Mouse (Mus musculus) left cerebral cortex, postnatal 10 days (tissue): ENCODE results near the gene Vmn2r114. TPM values are rescaled to one million over a fixed set of nuclear protein-coding genes. Genes with fewer than 3 reads are reported as not detected.
"Not testable (repeated sequence)": the region's sequence is repeated elsewhere in the genome, so short reads cannot be mapped to it uniquely, and the experiment has no call there.

ENCODE experiments used
- DNase-seq, 2 experiments: peaks; one replicate each; pipeline ENCODE4 v3.0.0; 2021 to 2022; ENCODE audit warnings: low spot score in 2 of 2, mixed read lengths in 1 of 2; ENCODE audit errors: extremely low spot score in 1 of 2
- intact Hi-C: fragments of 180-260 bp; cut with DNase I; formaldehyde crosslinking; loops from one replicate; pipeline ENCODE4 v1.15.1; 2025
- total RNA-seq, 2 experiments: library from RNA; stranded (reverse); gene quantifications; 2 replicates each; pipeline ENCODE4 v1.2.3; 2021

Vmn2r114 gene
- under 1 TPM in 1 of 2 experiments, not detected in 1; 0.04 TPM for total RNA-seq

DNA sequence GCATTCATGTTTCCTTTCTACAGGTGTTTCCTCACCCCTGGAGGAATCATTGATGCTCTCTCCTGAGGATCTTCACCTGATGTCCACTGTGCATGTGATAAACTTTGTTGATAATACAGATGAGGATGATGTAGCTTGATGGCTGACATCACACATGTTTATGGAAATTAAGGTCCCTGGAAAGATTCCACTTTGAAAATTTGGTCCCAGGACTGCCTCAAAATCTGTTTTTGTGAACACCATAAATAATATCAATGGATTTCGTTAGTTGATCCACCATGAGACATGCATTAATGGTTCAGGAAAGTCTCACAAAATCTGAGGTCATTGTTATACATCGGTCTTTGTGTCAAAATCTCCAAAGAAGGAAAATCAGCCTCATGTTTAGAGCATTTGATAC, at the start of gene Vmn2r114:
Gene Vmn2r114, minus strand, starts transcription at position 101 of the 400 bp plus-strand sequence.
- DNase-seq, intact Hi-C loops: not testable (repeated sequence)

DNA sequence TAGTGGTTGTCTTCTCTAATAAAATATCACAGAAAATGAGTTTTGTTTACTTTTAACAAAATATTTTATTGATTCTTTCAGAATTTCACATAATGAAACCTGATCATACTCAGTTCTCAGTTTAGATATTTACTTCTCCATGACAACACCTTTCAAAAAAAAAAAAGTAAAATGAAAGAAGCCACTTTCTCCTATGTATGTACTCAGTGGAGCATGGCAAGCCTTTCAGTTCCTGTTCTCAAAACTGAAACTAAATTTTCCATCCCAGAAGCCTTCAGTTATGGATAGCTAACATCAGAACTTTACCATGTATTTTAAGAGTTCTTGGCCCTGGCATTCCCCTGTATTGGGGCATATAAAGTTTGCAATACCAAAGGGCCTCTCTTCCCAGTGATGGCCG, 39.3 kb upstream of the Vmn2r114 start:
- intact Hi-C loops, result no loop called here
- no peak for DNase-seq

DNA sequence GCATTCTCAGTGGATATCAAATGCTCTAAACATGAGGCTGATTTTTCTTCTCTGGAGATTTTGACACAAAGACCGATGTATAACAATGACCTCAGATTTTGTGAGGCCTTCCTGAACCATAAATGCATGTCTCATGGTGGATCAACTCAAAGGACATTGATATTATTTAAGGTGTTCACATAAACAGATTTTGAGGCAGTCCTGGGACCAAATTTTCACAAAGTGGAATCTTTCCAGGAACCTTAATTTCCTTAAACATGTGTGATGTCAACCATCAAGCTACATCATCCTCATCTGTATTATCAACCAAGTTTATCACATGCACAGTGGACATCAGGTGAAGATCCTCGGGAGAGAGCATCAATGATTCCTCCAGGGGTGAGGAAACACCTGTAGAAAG, 31.1 kb upstream of the Vmn2r114 start, which contains the start of gene Vmn2r115:
Gene Vmn2r115, plus strand, starts transcription at position 301 of the 400 bp plus-strand sequence.
- intact Hi-C loops, DNase-seq: not testable (repeated sequence)

DNA sequence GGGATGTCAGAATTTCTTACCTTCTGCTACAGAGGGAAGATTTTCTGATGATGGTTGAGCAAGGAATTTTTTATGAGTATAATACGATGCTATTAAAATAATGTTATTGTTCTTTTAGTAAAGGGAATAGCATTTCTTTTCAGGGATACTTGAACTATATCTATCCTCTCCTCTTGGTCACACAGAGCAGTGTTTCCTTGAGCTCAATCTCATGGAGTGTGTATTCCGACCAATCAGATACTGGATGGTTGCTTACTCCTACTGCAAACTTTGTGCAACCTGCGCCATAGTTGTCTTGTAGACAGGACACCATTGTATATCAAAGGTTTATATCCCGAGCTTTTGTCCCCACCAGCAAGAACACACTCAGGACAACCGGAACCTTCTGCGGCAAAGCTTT, 18.3 kb upstream of the Vmn2r114 start:
- intact Hi-C loops, result no loop called here
- DNase-seq, result no peak

Other genes starting within 250 kb of the Vmn2r114 start
- 10 to 100 TPM; 28.4 to 31.3 TPM for gene Zfp40, start 119.3 kb downstream of the Vmn2r114 start, total RNA-seq
- gene Vmn2r115, start 31.2 kb upstream of the Vmn2r114 start, total RNA-seq, result not detected
- gene Vmn2r116, start 72.1 kb upstream of the Vmn2r114 start, total RNA-seq, result not detected
- not detected for gene Vmn2r117, start 167.2 kb upstream of the Vmn2r114 start, total RNA-seq